Mouse (Mus musculus) hindbrain, embryonic 16.5 days (tissue): ENCODE measurements around the gene Patz1. TPM values are rescaled to one million over a fixed set of nuclear protein-coding genes. Genes with fewer than 3 reads are reported as not detected.

Experiments
- ATAC-seq: fragments of 200-750 bp; cut with Nextera tagmentation; 2 replicates; pipeline ENCODE4 v1.8.0; 2017; ENCODE audit warnings: moderate TSS enrichment, moderate library complexity
- H3K27ac ChIP-seq: fragments of 300-500 bp; sonication (generic); 2 replicates; pipeline ENCODE4 v1.5.1; 2014; ENCODE audit warnings: low read depth, mild to moderate bottlenecking, control low read depth, low read length, moderate library complexity
- H3K27me3 ChIP-seq: fragments of 300-500 bp; sonication (generic); replicated peaks from 2 replicates; pipeline ENCODE4 v1.6.1; 2014; ENCODE audit warnings: low read length; ENCODE audit not compliant: control insufficient read depth, insufficient read depth
- H3K36me3 ChIP-seq: fragments of 300-500 bp; sonication (generic); 2 replicates; pipeline ENCODE4 v1.6.1; 2014; ENCODE audit warnings: mild to moderate bottlenecking, low read length, moderate library complexity, mixed read lengths; ENCODE audit not compliant: control insufficient read depth, insufficient read depth
- H3K4me1 ChIP-seq: fragments of 300-500 bp; sonication (generic); 2 replicates; pipeline ENCODE4 v1.6.1; 2014; ENCODE audit warnings: low read depth, low read length; ENCODE audit not compliant: control insufficient read depth, insufficient read depth
- H3K4me2 ChIP-seq: fragments of 300-500 bp; sonication (generic); 2 replicates; pipeline ENCODE4 v1.6.1; 2014; ENCODE audit warnings: mild to moderate bottlenecking, low read length, control low read depth, moderate library complexity
- H3K4me3 ChIP-seq: fragments of 300-500 bp; sonication (generic); 2 replicates; pipeline ENCODE4 v1.5.1; 2014; ENCODE audit warnings: mild to moderate bottlenecking, low read length, control low read depth, moderate library complexity
- H3K9ac ChIP-seq: fragments of 300-500 bp; sonication (generic); 2 replicates; pipeline ENCODE4 v1.6.1; 2014; ENCODE audit warnings: low read depth, mild to moderate bottlenecking, control low read depth, low read length, moderate library complexity
- H3K9me3 ChIP-seq: fragments of 300-500 bp; sonication (generic); 2 replicates; pipeline ENCODE4 v1.6.1; 2014; ENCODE audit warnings: mild to moderate bottlenecking, low read length, moderate library complexity; ENCODE audit not compliant: control insufficient read depth
- WGBS: fragments of 180-500 bp; shearing (Covaris S2); extraction: QIAGEN DNeasy Blood & Tissue Kit; methylation state at CpG from one replicate; pipeline ENCODE4 v1.1.7; 2014; 5-methylcytosine and 5-hydroxymethylcytosine counted together
- polyA plus RNA-seq: library from polyadenylated mRNA; unstranded; fragments of >200 nt; fragmentation: Nextera tagmentation; extraction: Ambion mirVana; gene quantifications from 2 replicates; pipeline ENCODE4 v1.2.1, GENCODE M21; 2015

Gene Patz1
- polyA plus RNA-seq, 1 experiment from 2014 or later = 35.2 TPM

DNA sequence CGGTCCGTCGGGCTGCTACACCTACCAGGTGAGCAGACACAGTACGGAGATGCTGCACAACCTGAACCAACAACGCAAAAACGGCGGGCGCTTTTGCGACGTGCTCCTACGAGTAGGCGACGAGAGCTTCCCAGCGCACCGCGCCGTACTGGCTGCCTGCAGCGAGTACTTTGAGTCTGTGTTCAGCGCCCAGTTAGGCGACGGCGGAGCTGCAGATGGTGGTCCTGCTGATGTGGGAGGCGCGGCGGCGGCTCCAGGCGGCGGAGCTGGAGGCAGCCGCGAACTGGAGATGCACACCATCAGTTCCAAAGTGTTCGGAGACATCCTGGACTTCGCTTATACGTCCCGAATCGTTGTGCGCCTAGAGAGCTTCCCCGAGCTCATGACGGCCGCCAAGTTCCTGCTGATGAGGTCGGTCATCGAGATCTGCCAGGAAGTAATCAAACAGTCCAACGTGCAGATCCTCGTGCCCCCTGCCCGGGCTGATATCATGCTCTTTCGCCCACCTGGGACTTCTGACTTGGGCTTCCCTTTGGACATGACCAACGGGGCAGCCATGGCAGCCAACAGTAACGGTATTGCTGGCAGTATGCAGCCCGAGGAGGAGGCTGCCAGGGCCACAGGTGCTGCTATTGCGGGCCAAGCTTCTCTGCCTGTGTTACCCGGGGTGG lies 2.1 kb downstream of the Patz1 start:
- Histone ChIP-seq H3K4me2 (peak overlapping the region; percentile 98), H3K27me3 (no peaks in the 10 kb centered on the region), H3K9ac (peak overlapping the region; percentile 94), H3K4me3 (peak overlapping the region; percentile 84), H3K4me1 (peaks cover 55% of the 10 kb centered on the region), H3K27ac (peak overlapping the region; percentile 100), H3K36me3 (peaks cover 4% of the 10 kb centered on the region; the same call in 1 of the 2 replicates), H3K9me3 (no peaks in the 10 kb centered on the region)
- ATAC-seq = no peak; the same call in 1 of the 2 replicates
- WGBS = 1% methylated on average over 50 of the region's 50 CpGs

DNA sequence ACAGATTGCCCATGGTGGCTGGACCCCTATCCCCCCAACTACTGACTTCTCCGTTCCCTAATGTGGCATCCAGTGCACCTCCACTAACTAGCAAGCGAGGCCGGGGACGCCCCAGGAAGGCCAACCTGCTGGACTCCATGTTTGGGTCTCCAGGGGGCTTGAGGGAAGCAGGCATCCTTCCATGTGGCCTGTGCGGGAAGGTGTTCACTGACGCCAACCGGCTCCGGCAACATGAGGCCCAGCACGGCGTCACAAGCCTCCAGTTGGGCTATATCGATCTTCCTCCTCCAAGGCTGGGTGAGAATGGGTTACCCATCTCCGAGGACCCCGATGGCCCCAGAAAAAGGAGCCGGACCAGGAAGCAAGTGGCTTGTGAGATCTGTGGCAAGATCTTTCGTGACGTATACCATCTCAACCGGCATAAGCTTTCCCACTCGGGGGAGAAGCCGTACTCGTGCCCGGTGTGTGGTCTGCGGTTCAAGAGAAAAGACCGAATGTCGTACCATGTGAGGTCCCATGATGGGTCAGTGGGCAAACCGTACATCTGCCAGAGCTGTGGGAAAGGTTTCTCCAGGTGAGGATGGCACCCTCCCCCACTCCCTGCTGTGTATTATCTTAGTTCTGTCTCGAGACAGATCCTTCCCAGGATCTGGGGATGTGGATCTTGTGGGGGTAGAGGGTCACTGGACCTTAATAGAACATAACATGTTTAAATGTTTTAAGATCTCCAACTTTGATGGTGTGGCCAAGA lies 2.8 kb downstream of the Patz1 start:
- Histone ChIP-seq H3K4me1 (peaks cover 57% of the 10 kb centered on the region), H3K4me2 (peak overlapping the region; percentile 98), H3K9me3 (no peaks in the 10 kb centered on the region), H3K27me3 (no peaks in the 10 kb centered on the region), H3K4me3 (peak overlapping the region; percentile 84), H3K27ac (peak overlapping the region; percentile 100), H3K36me3 (peaks cover 4% of the 10 kb centered on the region; the same call in 1 of the 2 replicates), H3K9ac (peak overlapping the region; percentile 94)
- under 1% methylated on average over 26 of the region's 26 CpGs for WGBS
- ATAC-seq = no peak

DNA sequence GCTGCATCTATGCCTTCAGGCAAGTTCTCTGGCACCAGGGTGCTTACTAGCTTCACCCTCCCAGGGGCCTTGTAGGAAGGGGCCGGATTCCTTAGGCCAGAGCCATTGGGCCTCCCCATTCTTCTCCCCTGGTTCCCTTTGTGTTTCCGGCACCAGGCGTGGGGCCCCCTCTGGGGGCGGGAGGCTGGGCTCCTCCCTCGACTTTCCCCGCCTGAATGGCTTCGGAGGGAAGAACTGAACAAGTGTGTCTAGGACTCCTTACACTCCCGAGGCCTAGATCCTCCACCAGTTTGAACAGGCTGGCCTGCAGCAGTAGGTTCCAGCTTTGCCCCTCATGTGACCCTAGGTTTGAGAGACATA lies 3.4 kb downstream of the Patz1 start:
- 0% methylated on average over 8 of the region's 8 CpGs for WGBS
- Histone ChIP-seq H3K9ac (peak overlapping the region; percentile 94), H3K4me1 (peaks cover 57% of the 10 kb centered on the region)

DNA sequence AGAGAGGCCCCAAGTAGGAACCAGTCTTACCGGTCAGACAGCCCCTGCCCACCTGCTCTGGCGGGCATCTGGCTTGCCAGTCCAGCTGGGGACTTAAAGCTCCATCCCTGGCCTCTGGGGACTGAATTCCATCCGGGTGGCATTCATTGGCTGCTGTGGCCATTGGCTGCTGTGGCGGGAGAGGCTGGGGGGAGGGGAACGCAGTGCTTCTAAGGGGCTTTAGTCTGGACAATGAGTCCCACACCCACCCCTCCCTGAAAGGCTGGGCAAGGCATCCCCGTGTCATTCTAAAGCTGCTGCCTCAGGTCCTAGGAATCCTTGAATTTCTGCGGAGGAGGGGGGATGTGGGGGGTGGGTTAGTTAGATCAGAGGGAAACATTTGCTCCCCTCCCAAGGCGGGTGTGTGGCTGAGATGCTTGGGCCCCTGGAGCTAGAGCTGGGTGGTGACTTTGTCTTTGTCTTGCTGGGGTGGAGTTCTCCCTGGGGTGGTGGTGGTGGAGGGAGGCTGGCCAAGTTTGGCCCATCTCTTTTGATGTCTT lies 4.1 kb downstream of the Patz1 start:
- Histone ChIP-seq H3K4me1 (peaks cover 54% of the 10 kb centered on the region), H3K4me3 (peak overlapping the region; percentile 84), H3K36me3 (peaks cover 6% of the 10 kb centered on the region; the same call in 1 of the 2 replicates), H3K9ac (peak overlapping the region; percentile 94), H3K4me2 (peak overlapping the region; percentile 98), H3K9me3 (no peaks in the 10 kb centered on the region), H3K27ac (peak overlapping the region; percentile 100), H3K27me3 (no peaks in the 10 kb centered on the region)
- 2% methylated on average over 8 of the region's 8 CpGs for WGBS
- ATAC-seq = no peak

More for the DNA sequence above, 3.4 kb downstream of the Patz1 start:
- peak overlapping the region; percentile 100 for H3K27ac ChIP-seq
- no peaks in the 10 kb centered on the region for H3K27me3 ChIP-seq
- H3K9me3 ChIP-seq = no peaks in the 10 kb centered on the region
- ATAC-seq = no peak
- H3K4me3 ChIP-seq = peak overlapping the region; percentile 84
- H3K36me3 ChIP-seq = peaks cover 5% of the 10 kb centered on the region; the same call in 1 of the 2 replicates
- H3K4me2 ChIP-seq = peak overlapping the region; percentile 98

DNA sequence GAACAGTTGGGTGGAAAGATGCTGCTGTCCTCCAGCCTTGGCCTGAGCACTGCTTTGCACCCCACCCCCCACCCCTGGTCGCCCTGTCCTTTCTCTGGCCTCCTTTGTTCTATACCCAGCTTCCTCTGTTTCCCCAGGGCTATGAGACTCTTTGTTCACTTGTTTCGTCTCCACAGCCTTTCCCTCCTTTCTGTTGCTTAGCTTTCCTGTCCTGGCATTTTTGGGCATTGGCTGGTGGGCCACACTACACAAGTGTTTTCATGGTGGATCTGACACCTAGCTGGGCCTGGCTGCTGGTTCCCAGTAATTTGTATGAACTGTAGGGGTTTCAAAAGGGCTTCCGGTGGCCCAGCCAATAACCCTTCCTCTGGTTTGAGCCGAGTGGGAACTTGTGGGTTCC lies 4.7 kb downstream of the Patz1 start:
- H3K9ac ChIP-seq = peak overlapping the region; percentile 94
- no peaks in the 10 kb centered on the region for H3K27me3 ChIP-seq
- H3K4me1 ChIP-seq = peaks cover 49% of the 10 kb centered on the region
- peak overlapping the region; percentile 84 for H3K4me3 ChIP-seq
- H3K36me3 ChIP-seq = peaks cover 6% of the 10 kb centered on the region; the same call in 1 of the 2 replicates
- no peaks in the 10 kb centered on the region for H3K9me3 ChIP-seq
- 10% methylated on average over 4 of the region's 4 CpGs for WGBS
- peak overlapping the region; percentile 53 for H3K27ac ChIP-seq
- ATAC-seq = no peak
- H3K4me2 ChIP-seq = peak overlapping the region; percentile 98

DNA sequence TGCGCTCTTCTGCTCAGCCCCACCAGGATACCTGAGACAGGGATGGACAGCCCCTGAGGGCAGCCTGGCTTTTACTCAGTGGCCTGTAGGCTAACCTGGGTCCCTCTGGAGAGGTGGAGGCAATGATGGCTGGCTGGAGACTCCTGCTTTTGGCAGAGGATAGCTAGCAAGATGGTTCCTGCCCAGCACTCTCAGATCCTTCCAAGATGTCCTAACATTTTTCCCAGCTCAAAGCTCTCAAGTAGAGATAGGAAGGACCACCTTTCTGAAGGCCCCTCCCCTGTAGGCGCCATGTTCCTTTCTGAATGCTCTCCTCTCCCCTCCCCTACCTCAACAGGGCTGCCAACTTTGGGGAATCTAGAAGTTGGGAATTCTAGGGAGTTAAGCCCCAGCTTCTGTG lies 6.0 kb downstream of the Patz1 start:
- no peak overlapping the region; the same call in 1 of the 2 replicates for H3K9ac ChIP-seq

DNA sequence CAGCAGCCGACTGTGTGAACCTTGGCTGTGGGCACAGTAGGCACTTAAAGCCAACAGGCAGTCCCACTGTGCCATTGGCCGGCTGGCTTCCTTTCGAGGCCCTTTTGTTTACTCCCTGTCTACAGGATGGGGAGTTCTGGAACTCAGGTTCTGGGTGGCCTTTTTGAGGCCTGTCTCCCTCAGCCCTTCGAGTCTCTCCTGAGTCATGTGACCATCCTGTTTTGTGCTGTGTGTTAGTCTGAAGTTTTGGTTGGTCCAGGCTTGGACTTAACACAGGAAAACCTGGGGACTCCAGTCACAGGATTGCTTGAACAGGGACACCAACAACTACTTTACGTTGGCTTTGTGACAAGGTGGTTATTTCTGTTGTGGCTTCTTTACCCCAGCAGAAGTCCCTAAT lies 7.4 kb downstream of the Patz1 start:
- Histone ChIP-seq H3K9me3 (no peaks in the 10 kb centered on the region), H3K4me3 (no peak overlapping the region), H3K4me1 (peaks cover 43% of the 10 kb centered on the region), H3K4me2 (no peak overlapping the region), H3K9ac (no peak overlapping the region), H3K27ac (no peak overlapping the region), H3K36me3 (peaks cover 27% of the 10 kb centered on the region), H3K27me3 (no peaks in the 10 kb centered on the region)
- 68% methylated on average over 5 of the region's 5 CpGs for WGBS
- no peak for ATAC-seq

More for the DNA sequence above, 6.0 kb downstream of the Patz1 start:
- Histone ChIP-seq H3K4me1 (peaks cover 45% of the 10 kb centered on the region), H3K27me3 (no peaks in the 10 kb centered on the region), H3K4me2 (peak overlapping the region; percentile 98), H3K36me3 (peaks cover 17% of the 10 kb centered on the region; the same call in 1 of the 2 replicates), H3K27ac (no peak overlapping the region), H3K4me3 (no peak overlapping the region), H3K9me3 (no peaks in the 10 kb centered on the region)
- WGBS = 97% methylated on average over 2 of the region's 2 CpGs
- no peak for ATAC-seq

DNA sequence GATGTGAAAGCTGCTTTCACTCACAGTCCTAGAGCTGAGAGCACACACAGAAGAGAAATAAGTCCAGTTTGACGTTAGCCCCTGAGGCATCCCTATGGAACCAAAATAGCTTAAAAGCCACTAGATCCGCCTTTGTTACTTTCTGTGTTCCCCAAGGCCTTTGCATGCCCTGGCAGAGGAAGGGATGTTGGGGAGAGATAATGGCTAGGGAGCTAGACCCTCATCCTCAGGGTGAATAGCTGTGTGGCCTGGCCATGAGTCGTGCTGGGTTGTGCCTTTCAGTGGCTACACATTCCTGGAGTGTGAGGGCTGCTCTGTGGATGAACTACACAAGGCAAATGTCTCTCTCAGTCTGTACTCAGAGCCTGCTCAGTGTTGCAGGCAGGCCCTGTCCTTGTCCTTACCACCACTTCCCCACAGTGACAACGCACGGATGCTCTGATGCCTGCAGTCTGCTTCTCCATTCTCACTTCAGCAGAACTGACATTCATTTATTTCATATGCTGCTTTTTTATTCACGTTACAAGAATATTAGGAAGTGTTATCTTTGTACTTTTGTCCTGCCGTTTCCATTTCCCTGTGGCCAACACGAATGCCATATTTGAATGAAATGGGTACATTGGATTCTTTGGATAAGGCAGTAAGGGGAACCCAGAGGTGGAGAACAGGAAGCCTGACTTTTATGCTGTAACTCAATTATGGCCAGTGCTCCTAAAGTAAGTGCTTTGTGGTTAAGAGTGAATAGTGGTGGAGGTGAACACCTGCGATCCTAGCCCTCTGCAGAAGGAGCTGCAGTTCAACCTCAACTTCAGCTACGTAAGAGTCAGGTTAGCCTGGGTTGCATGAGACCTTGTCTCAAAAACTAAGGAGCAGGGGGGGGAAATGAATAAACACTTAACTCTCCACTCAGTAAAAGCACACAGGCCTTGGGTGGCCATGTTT lies 9.5 kb downstream of the Patz1 start:
- WGBS = 89% methylated on average over 10 of the region's 10 CpGs

More for the DNA sequence above, 9.5 kb downstream of the Patz1 start:
- no peak for ATAC-seq
- H3K4me2 ChIP-seq = no peak overlapping the region
- H3K27me3 ChIP-seq = no peaks in the 10 kb centered on the region
- no peak overlapping the region for H3K9ac ChIP-seq
- H3K9me3 ChIP-seq = no peaks in the 10 kb centered on the region
- no peak overlapping the region for H3K27ac ChIP-seq
- peaks cover 38% of the 10 kb centered on the region for H3K36me3 ChIP-seq
- no peak overlapping the region for H3K4me3 ChIP-seq
- H3K4me1 ChIP-seq = peaks cover 27% of the 10 kb centered on the region
